Mouse (Mus musculus) midbrain, embryonic 13.5 days (tissue): ENCODE results near the gene Drc3. TPM values are rescaled to one million over a fixed set of nuclear protein-coding genes. Genes with fewer than 3 reads are reported as not detected.

ENCODE experiments used
- ATAC-seq: fragments of 200-750 bp; cut with Nextera tagmentation; 2 replicates; pipeline ENCODE4 v1.8.0; 2017; ENCODE audit warnings: mild to moderate bottlenecking, moderate TSS enrichment, moderate library complexity
- H3K27ac ChIP-seq: fragments of 300-500 bp; sonication (generic); 2 replicates; pipeline ENCODE4 v1.5.1; 2015; ENCODE audit warnings: inconsistent platforms, mild to moderate bottlenecking, moderate library complexity
- H3K27me3 ChIP-seq: fragments of 300-500 bp; sonication (generic); 2 replicates; pipeline ENCODE4 v1.6.1; 2015; ENCODE audit warnings: mild to moderate bottlenecking, inconsistent platforms
- H3K36me3 ChIP-seq: fragments of 300-500 bp; sonication (generic); 2 replicates; pipeline ENCODE4 v1.6.1; 2015; ENCODE audit warnings: mild to moderate bottlenecking, inconsistent platforms
- H3K4me1 ChIP-seq: fragments of 300-500 bp; sonication (generic); replicated peaks from 2 replicates; pipeline ENCODE4 v1.6.1; 2015; ENCODE audit warnings: inconsistent platforms
- H3K4me2 ChIP-seq: fragments of 300-500 bp; sonication (generic); replicated peaks from 2 replicates; pipeline ENCODE4 v1.6.1; 2015; ENCODE audit warnings: moderate library complexity, mild to moderate bottlenecking, inconsistent platforms
- H3K4me3 ChIP-seq: fragments of 300-500 bp; sonication (generic); replicated peaks from 2 replicates; pipeline ENCODE4 v1.5.1; 2015; ENCODE audit warnings: mild to moderate bottlenecking, inconsistent platforms
- H3K9ac ChIP-seq: fragments of 300-500 bp; sonication (generic); replicated peaks from 2 replicates; pipeline ENCODE4 v1.6.1; 2015; ENCODE audit warnings: mild to moderate bottlenecking, inconsistent platforms
- H3K9me3 ChIP-seq: fragments of 300-500 bp; sonication (generic); 2 replicates; pipeline ENCODE4 v1.6.1; 2016; ENCODE audit warnings: mild to moderate bottlenecking, inconsistent platforms
- WGBS: fragments of 180-500 bp; shearing (Covaris S2); methylation state at CpG from one replicate; pipeline ENCODE4 v1.1.7; 2015; 5-methylcytosine and 5-hydroxymethylcytosine counted together
- polyA plus RNA-seq: library from polyadenylated mRNA; unstranded; fragments of >200 nt; fragmentation: Nextera tagmentation; extraction: Ambion mirVana; gene quantifications from 2 replicates; pipeline ENCODE4 v1.2.1, GENCODE M21; 2015

Gene Drc3
- polyA plus RNA-seq, 1 experiment from 2014 or later, result 5.1 TPM

DNA sequence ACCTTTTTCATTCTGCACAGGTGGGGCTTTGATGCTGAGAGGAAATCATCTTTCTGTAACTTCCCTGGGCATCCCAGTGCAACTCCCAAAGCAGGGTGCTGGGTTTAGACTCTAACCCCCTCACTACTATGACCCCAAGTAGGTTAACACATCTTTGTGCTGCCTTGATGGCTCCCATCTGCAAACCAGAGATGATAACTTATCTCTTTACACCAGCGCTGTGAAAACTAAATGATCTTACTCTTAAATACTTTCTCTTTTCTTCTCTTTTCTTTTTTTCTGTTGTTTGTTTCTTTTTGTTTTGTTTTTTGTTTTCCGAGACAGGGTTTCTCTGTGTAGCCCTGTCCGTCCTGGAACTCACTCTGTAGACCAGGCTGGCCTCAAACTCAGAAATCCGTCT is 7.3 kb upstream of the Drc3 start:
- no peak overlapping the region for H3K27ac ChIP-seq
- no peaks in the 10 kb centered on the region for H3K9me3 ChIP-seq
- no peaks in the 10 kb centered on the region for H3K27me3 ChIP-seq
- H3K4me2 ChIP-seq, result no peak overlapping the region
- no peak overlapping the region for H3K9ac ChIP-seq
- no peak overlapping the region for H3K4me3 ChIP-seq
- ATAC-seq, result no peak
- WGBS, result 81% methylated on average over 4 of the region's 4 CpGs
- no peaks in the 10 kb centered on the region for H3K36me3 ChIP-seq
- peaks cover 6% of the 10 kb centered on the region; the same call in 1 of the 2 replicates for H3K4me1 ChIP-seq

DNA sequence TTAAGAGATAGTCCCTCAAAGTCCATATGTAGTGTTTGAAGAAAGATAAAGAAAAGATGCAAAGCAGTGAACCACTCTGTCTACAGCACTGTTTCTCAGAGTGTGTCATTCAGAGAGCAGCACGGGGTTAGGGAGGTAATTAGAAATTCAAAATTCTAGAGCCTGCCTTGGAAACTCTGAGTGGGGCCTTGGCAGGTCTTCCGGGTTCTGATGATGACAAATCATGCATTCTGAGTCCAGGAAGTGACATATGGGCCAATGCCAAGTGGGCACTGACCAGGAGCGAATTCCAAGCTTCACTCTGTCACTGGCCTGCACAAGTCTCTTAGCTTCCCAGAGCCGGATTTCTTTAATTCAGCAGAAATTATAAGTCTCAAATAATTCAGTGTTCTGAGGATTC is 6.6 kb upstream of the Drc3 start:
- Histone ChIP-seq H3K27ac (no peak overlapping the region), H3K36me3 (no peaks in the 10 kb centered on the region), H3K4me2 (no peak overlapping the region), H3K4me1 (peaks cover 12% of the 10 kb centered on the region), H3K27me3 (no peaks in the 10 kb centered on the region), H3K9me3 (no peaks in the 10 kb centered on the region), H3K4me3 (no peak overlapping the region), H3K9ac (no peak overlapping the region)
- WGBS, result 77% methylated on average over 4 of the region's 4 CpGs
- no peak for ATAC-seq

DNA sequence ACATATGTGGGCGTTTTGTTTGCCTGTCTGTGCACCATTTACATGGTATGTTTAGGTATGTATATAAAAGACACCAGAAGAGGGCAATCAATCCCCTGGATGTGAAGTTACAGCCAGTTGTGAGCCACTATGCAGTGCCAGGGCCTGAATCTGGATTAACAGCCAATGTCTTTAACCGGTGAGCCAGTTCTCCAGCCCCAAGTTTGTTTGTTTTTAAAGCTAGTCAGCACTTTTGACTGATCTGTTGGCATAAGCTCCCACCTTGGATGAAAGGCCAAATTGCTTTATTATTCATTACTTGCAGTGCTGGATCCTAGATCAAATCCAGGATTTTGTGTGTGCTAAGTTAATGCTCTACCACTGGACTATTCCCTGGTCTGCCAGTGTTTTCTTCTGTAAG is 1.7 kb upstream of the Drc3 start:
- Histone ChIP-seq H3K4me3 (peak overlapping the region; percentile 77), H3K9me3 (no peaks in the 10 kb centered on the region), H3K36me3 (no peaks in the 10 kb centered on the region), H3K4me1 (peaks cover 28% of the 10 kb centered on the region), H3K27me3 (no peaks in the 10 kb centered on the region), H3K27ac (no peak overlapping the region), H3K9ac (0 out of 2 replicates have a peak overlapping the region, but pooled peaks have one; percentile 86), H3K4me2 (peak overlapping the region; percentile 95)
- no peak for ATAC-seq
- WGBS, result 57% methylated on average over 2 of the region's 2 CpGs

DNA sequence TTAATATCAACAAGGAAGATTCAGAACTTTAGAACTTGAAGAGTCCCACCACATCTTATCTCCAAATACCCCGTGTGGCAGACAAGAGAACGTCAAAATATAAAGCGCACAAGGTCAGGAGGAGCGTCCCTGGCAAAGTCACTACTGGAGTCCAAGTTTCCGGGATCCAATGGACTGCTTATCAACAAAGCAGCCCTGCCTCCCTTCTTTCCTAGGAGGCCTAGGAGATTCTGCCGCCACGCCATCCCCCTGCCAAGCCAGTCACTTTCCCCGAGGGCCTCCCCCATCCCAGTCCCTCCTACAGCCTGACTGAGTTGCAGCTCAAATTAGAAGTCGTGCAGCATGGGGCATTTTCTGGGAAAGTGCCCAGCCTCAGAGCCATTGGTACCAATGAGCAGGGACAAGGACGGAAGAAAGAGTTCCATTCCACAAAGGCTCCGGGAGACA is 1.2 kb upstream of the Drc3 start:
- Histone ChIP-seq H3K9me3 (no peaks in the 10 kb centered on the region), H3K4me1 (peaks cover 28% of the 10 kb centered on the region), H3K4me2 (peak overlapping the region; percentile 95), H3K4me3 (peak overlapping the region; percentile 77), H3K27ac (peak overlapping the region; percentile 66; the same call in 1 of the 2 replicates), H3K36me3 (no peaks in the 10 kb centered on the region), H3K27me3 (no peaks in the 10 kb centered on the region), H3K9ac (peak overlapping the region; percentile 86)
- ATAC-seq, result no peak
- WGBS, result 29% methylated on average over 11 of the region's 11 CpGs

DNA sequence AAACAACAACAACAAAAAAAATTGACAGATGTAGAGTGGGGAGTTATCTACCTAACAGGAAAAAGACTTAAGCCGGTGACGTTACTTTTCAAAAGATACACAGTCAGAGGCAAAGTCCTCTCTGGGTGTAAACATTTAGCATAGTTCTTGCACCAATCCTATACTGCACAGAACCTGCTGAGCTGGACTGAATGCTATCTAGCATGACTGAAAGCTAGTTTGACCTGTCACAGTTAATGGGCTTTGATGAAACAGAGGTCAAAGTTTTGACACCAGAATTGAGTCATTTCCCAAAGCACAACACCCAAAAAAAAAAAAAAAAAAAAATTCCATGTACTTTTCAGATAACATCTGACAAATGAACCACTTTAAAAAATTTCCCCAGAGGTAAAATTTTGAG is 2.8 kb downstream of the Drc3 start:
- Histone ChIP-seq H3K4me3 (no peak overlapping the region), H3K27ac (no peak overlapping the region), H3K36me3 (no peaks in the 10 kb centered on the region), H3K9me3 (no peaks in the 10 kb centered on the region), H3K9ac (no peak overlapping the region), H3K4me2 (no peak overlapping the region), H3K4me1 (peaks cover 22% of the 10 kb centered on the region), H3K27me3 (no peaks in the 10 kb centered on the region)
- 92% methylated on average over 2 of the region's 2 CpGs for WGBS
- ATAC-seq, result no peak

DNA sequence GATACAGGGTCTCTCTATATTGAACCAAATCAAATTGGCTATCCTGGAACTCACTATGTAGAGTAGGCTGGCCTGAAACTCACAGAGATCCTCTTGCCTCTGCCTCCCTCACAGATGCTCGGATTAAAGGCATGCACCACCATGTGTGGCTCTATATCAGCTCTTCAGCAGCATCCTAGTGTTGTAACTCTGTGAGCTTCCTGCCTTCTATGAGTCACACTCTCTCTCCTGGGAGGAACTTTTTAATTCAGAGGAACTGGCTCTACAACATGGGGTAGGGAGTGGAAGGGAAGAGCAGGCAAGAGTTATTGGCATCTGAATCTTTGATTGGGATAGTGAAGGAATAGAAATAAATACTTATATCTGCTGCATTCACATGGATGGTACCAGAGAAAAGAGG is 4.0 kb downstream of the Drc3 start:
- Histone ChIP-seq H3K4me3 (no peak overlapping the region), H3K27me3 (no peaks in the 10 kb centered on the region), H3K4me1 (peaks cover 10% of the 10 kb centered on the region), H3K4me2 (no peak overlapping the region), H3K9ac (no peak overlapping the region), H3K27ac (no peak overlapping the region), H3K36me3 (no peaks in the 10 kb centered on the region), H3K9me3 (no peaks in the 10 kb centered on the region)
- WGBS, result 52% methylated on average over 1 of the region's 1 CpGs
- no peak for ATAC-seq

DNA sequence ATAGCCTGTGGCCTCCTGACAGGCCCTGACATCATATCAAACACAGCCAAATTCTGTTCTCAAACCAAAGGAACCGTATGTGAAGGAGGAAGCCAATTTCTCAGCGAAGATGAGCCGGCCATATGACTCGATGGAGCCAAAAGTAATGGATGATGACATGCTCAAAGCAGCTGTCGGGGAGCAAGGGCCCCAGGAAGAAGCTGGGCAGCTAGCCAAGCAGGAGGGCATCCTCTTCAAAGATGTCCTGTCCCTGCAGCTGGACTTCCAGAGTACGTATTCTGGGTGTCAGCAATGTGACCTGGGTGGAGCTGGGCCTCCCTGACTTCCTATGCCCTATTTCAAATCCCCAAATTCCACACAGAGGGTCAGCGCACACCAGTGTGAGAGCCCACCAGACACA is 5.4 kb downstream of the Drc3 start:
- Histone ChIP-seq H3K27me3 (no peaks in the 10 kb centered on the region), H3K36me3 (no peaks in the 10 kb centered on the region), H3K4me1 (peaks cover 5% of the 10 kb centered on the region), H3K9ac (no peak overlapping the region), H3K4me3 (no peak overlapping the region), H3K9me3 (no peaks in the 10 kb centered on the region), H3K4me2 (no peak overlapping the region), H3K27ac (no peak overlapping the region)
- ATAC-seq, result no peak
- WGBS, result 81% methylated on average over 7 of the region's 7 CpGs

DNA sequence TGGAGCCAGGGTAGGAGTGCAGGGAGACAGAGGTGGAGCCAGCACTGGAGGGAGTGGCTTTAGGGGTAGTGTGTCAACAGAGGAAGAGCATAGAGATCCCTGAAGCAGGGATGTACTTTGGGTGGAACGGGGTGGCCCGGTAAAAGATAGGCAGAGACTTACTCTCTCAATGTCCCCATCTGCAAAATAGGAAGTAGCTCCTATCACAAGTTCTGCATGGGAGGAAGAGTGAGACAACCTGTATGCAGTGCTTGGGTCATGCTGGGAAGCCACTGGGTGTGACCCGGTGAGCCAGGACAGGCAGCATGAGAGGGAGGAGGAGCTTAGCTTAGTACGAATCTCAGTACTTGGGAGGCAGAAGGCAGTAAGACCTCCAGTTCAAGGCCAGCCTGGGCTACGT is 6.0 kb downstream of the Drc3 start:
- Histone ChIP-seq H3K9ac (no peak overlapping the region), H3K27ac (no peak overlapping the region), H3K4me3 (no peak overlapping the region), H3K9me3 (no peaks in the 10 kb centered on the region), H3K36me3 (no peaks in the 10 kb centered on the region), H3K27me3 (no peaks in the 10 kb centered on the region), H3K4me1 (no peaks in the 10 kb centered on the region), H3K4me2 (no peak overlapping the region)
- 80% methylated on average over 5 of the region's 5 CpGs for WGBS
- ATAC-seq, result no peak

DNA sequence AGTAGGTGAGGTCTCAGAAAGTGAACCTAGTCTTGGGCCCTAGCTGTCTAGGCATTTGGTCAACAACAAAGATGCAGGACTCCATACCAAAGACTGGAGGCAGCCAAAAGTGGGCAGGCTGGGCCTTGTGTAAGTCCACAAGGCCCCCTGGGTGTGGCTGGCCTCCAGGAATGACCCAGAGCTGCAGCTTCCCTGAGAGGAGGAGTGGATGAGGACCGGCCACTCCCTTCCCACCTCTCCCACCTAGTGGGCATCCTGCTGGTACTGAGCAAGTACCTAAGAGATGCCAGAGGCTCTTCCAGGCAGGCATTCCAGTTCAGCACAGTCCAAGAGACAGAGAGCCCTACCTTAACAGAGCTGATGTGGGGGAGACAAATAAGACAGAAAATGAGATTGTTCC is 6.8 kb downstream of the Drc3 start:
- Histone ChIP-seq H3K9me3 (no peaks in the 10 kb centered on the region), H3K9ac (no peak overlapping the region), H3K4me1 (no peaks in the 10 kb centered on the region), H3K4me3 (no peak overlapping the region), H3K27me3 (no peaks in the 10 kb centered on the region), H3K36me3 (no peaks in the 10 kb centered on the region), H3K27ac (no peak overlapping the region), H3K4me2 (no peak overlapping the region)
- ATAC-seq, result no peak
- 100% methylated on average over 1 of the region's 1 CpGs for WGBS

DNA sequence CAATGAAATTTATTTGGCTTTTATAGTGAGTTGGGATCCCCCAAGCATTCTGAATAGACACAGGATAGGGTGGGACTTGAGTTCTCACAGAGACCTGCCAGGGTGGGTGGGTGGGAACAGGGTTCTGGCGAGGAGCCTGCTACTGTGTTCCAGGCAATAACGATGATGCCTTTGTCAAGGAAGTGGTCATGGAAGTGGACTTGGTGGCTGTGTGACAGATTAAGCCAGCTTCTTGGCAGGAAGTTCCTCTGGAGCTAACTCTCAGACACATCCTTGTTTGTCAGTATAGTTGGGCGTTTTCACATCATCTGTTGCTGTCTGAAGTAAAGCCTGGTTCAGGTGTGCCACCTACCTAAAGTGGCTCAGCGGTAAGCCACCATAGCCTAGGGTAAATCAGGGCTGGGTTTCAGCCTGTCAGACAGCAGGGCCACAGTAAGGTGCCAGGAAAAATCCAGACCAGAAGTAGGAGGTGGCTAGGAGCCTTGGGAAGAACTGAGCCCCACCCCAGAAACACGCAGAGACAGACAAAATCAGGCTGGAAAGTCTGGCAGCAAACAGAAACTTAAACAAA is 7.6 kb downstream of the Drc3 start:
- Histone ChIP-seq H3K9me3 (no peaks in the 10 kb centered on the region), H3K27me3 (no peaks in the 10 kb centered on the region), H3K36me3 (no peaks in the 10 kb centered on the region), H3K9ac (no peak overlapping the region), H3K4me3 (no peak overlapping the region), H3K27ac (no peak overlapping the region), H3K4me1 (no peaks in the 10 kb centered on the region), H3K4me2 (no peak overlapping the region)
- no peak for ATAC-seq
- 80% methylated on average over 5 of the region's 5 CpGs for WGBS

DNA sequence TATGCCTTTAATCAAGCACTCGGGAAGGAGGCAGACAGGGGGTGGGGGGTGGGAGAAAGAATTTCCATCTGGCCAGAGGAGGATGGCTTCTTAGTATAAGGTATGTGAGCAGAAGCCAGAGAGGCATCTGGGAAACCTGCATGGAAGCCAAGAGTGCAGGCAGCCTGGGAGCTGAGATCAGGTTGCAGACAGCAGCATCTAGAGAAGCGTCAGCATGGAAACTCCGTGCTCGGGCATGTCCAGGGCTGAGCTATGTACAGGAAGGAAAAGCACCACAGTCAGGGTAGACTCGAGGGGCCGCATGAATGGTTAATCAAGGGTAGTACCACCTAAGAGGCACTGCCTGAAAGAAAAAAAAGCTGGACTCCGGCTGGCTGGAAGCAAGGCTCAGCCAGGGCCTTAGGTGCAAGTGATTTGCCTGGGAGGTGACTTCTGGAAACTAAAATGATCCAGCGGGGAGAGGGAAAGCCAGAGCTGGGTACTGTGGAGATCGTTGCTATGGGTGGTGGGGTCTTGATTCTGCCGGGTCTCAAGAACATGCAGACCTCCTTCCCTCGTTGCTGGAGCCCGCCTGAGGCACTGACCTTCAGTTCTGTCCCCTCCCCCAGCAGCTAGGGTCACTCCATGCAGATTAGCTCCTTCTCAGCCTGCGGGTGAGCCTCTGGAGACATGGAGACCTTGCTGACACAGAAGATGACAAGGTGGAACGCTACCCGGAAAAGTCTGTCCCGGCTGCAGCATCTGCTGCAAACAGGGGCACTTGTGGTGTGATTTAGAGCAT is 13.3 kb downstream of the Drc3 start:
- Histone ChIP-seq H3K9me3 (no peaks in the 10 kb centered on the region), H3K4me2 (no peak overlapping the region), H3K9ac (0 out of 2 replicates have a peak overlapping the region, but pooled peaks have one; percentile 25), H3K36me3 (no peaks in the 10 kb centered on the region), H3K27ac (no peak overlapping the region), H3K4me3 (no peak overlapping the region), H3K4me1 (peaks cover 6% of the 10 kb centered on the region; the same call in 1 of the 2 replicates), H3K27me3 (no peaks in the 10 kb centered on the region)
- WGBS, result 44% methylated on average over 16 of the region's 16 CpGs
- no peak for ATAC-seq

DNA sequence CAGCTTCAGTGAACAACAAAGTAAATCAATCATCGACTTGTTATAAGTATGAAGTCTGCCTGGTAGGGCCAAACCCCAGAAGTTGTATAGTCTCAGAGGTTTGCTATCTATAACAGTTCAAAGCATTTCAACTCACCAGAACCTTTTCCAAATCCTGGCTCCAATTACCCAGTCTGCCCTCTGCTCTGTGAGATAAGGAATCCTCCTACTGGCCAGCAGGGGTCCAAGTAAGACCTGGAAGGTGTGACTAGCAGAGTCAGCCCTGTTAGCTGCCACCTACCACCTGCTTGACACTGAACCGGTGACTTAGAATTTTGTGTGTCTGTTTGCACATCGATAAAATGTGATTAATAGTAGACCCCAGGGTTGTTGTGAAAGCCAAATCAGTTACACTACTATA is 14.1 kb downstream of the Drc3 start:
- Histone ChIP-seq H3K27ac (no peak overlapping the region), H3K36me3 (no peaks in the 10 kb centered on the region), H3K9me3 (no peaks in the 10 kb centered on the region), H3K4me2 (no peak overlapping the region), H3K27me3 (no peaks in the 10 kb centered on the region), H3K9ac (no peak overlapping the region), H3K4me3 (no peak overlapping the region), H3K4me1 (peaks cover 6% of the 10 kb centered on the region; the same call in 1 of the 2 replicates)
- ATAC-seq, result no peak
- 82% methylated on average over 3 of the region's 3 CpGs for WGBS
